ENCODE assay signal across 20 mouse cellular contexts in genomic region chr1:33754089-33754488, GRCm38 (mm10). TPM values are rescaled to one million over a fixed set of nuclear protein-coding genes. Genes with fewer than 3 reads are reported as not detected.
DNase-seq lines count a peak whose midpoint lies in the region; ATAC-seq and TF ChIP-seq lines count a peak whose summit lies in the region.
"Had no signal": no experiment of that assay in that cellular context is flagged by ENCODE, and none has a peak within 500 bp of the region (broad histone marks: within the 10 kb centered on the region; RNA-seq: fewer than 3 reads in every experiment).

No protein-coding gene starts in this region.

- H3K27ac ChIP-seq in stomach, embryonic 15.5 days = peak overlapping the region; percentile 14; the same call in 1 of the 2 replicates
- no peak overlapping the region for H3K27ac ChIP-seq in stomach, postnatal 0 days (replicated peaks)
- peak overlapping the region; percentile 53 for H3K27ac ChIP-seq in kidney, embryonic 14.5 days (ENCODE audit: low read depth, low read length)
- H3K27ac ChIP-seq in intestine, postnatal 0 days (ENCODE audit: low read depth, low read length) = no peak overlapping the region
- H3K27ac ChIP-seq: forebrain, embryonic 15.5 days; hindbrain, embryonic 12.5 days; midbrain, embryonic 15.5 days; neural tube, embryonic 15.5 days had no signal

- DNase-seq in stomach, postnatal 0 days (ENCODE audit: low spot score) = no peak
- peak; percentile 61 to 68 for DNase-seq in kidney, postnatal 36 days
- no peak for DNase-seq in cerebellum, postnatal 10 days
- DNase-seq: adrenal gland, postnatal 25 days; cerebellum, adult 11-12 months; cerebellum, postnatal 25 days; embryo, embryonic 11 days; heart, postnatal 10 days; lung, postnatal 10 days; right cerebral cortex, postnatal 14 days had no signal

- no peaks in the 10 kb centered on the region; the same call in 1 of the 2 replicates for H3K36me3 ChIP-seq in stomach, embryonic 15.5 days
- H3K36me3 ChIP-seq in stomach, postnatal 0 days (ENCODE audit: control insufficient read depth, insufficient read depth, low read length) = no peaks in the 10 kb centered on the region
- H3K36me3 ChIP-seq in kidney, embryonic 14.5 days (ENCODE audit: control insufficient read depth, insufficient read depth, low read length) = no peaks in the 10 kb centered on the region; the same call in 1 of the 2 replicates
- no peaks in the 10 kb centered on the region for H3K36me3 ChIP-seq in intestine, postnatal 0 days (ENCODE audit: control insufficient read depth, insufficient read depth)
- H3K36me3 ChIP-seq: forebrain, embryonic 15.5 days; hindbrain, embryonic 12.5 days; midbrain, embryonic 15.5 days; neural tube, embryonic 15.5 days had no signal

- no peak overlapping the region for H3K9ac ChIP-seq in stomach, embryonic 15.5 days
- H3K9ac ChIP-seq in stomach, postnatal 0 days (ENCODE audit: low read length) = no peak overlapping the region
- no peak overlapping the region for H3K9ac ChIP-seq in kidney, embryonic 14.5 days (ENCODE audit: low read depth, low read length)
- no peak overlapping the region for H3K9ac ChIP-seq in intestine, postnatal 0 days (ENCODE audit: low read depth, low read length)
- H3K9ac ChIP-seq: forebrain, embryonic 15.5 days; hindbrain, embryonic 12.5 days; midbrain, embryonic 15.5 days; neural tube, embryonic 15.5 days had no signal

- no peaks in the 10 kb centered on the region for H3K9me3 ChIP-seq in stomach, embryonic 15.5 days
- H3K9me3 ChIP-seq in stomach, postnatal 0 days (ENCODE audit: control insufficient read depth, low read length) = no peaks in the 10 kb centered on the region
- no peaks in the 10 kb centered on the region for H3K9me3 ChIP-seq in kidney, embryonic 14.5 days (ENCODE audit: control insufficient read depth, low read length)
- no peaks in the 10 kb centered on the region for H3K9me3 ChIP-seq in intestine, postnatal 0 days (ENCODE audit: control insufficient read depth)
- H3K9me3 ChIP-seq: forebrain, embryonic 15.5 days; heart, embryonic 10.5 days; hindbrain, embryonic 12.5 days; megakaryocyte, embryonic 14.5 days; midbrain, embryonic 15.5 days; neural tube, embryonic 15.5 days had no signal

- no peak for TF ChIP-seq EP300 in stomach, postnatal 0 days (optimal IDR thresholded peaks at IDR 0.05)

- 86% methylated on average over 17 of the region's 17 CpGs for WGBS in stomach, embryonic 15.5 days
- 89% methylated on average over 17 of the region's 17 CpGs for WGBS in stomach, postnatal 0 days
- WGBS in kidney, embryonic 14.5 days = 77% methylated on average over 17 of the region's 17 CpGs
- 92% methylated on average over 17 of the region's 17 CpGs for WGBS in intestine, postnatal 0 days

- 0 out of 2 replicates have a peak, but pooled peaks cover 2% of the 10 kb centered on the region for H3K4me1 ChIP-seq in stomach, embryonic 15.5 days
- H3K4me1 ChIP-seq in stomach, postnatal 0 days (replicated peaks; ENCODE audit: control insufficient read depth, insufficient read depth) = no peaks in the 10 kb centered on the region
- H3K4me1 ChIP-seq in kidney, embryonic 14.5 days (ENCODE audit: control insufficient read depth, insufficient read depth, low read length) = 0 out of 2 replicates have a peak, but pooled peaks cover 7% of the 10 kb centered on the region
- 0 out of 2 replicates have a peak, but pooled peaks cover 2% of the 10 kb centered on the region for H3K4me1 ChIP-seq in intestine, postnatal 0 days (replicated peaks; ENCODE audit: control insufficient read depth, insufficient read depth, low read length)

- no peak for ATAC-seq in stomach, embryonic 15.5 days (ENCODE audit: insufficient read depth, low FRiP score, low read depth)
- ATAC-seq in stomach, postnatal 0 days (ENCODE audit: low FRiP score, low TSS enrichment) = no peak
- no peak for ATAC-seq in kidney, embryonic 14.5 days (ENCODE audit: low FRiP score, low TSS enrichment)
- ATAC-seq in intestine, postnatal 0 days = no peak
- ATAC-seq in megakaryocyte progenitor cell, adult 5-6 weeks (replicated peaks; ENCODE audit: poor library complexity) = no peak
- ATAC-seq: forebrain, embryonic 15.5 days; midbrain, embryonic 15.5 days had no signal

- no peak for TF ChIP-seq CTCF in stomach, postnatal 0 days (IDR thresholded peaks at IDR 0.05; ENCODE audit: low read depth)
- TF ChIP-seq CTCF in intestine, postnatal 0 days (IDR thresholded peaks at IDR 0.05; ENCODE audit: low read depth) = no peak

- no peaks in the 10 kb centered on the region for H3K27me3 ChIP-seq in stomach, embryonic 15.5 days (replicated peaks)
- no peaks in the 10 kb centered on the region for H3K27me3 ChIP-seq in stomach, postnatal 0 days (ENCODE audit: control insufficient read depth, insufficient read depth, low read length)
- no peaks in the 10 kb centered on the region for H3K27me3 ChIP-seq in kidney, embryonic 14.5 days (ENCODE audit: control insufficient read depth, insufficient read depth, low read length)
- H3K27me3 ChIP-seq in intestine, postnatal 0 days (replicated peaks; ENCODE audit: control insufficient read depth, insufficient read depth, low read length) = no peaks in the 10 kb centered on the region
- H3K27me3 ChIP-seq: forebrain, embryonic 15.5 days; hindbrain, embryonic 12.5 days; megakaryocyte, embryonic 14.5 days; midbrain, embryonic 15.5 days; neural tube, embryonic 15.5 days had no signal

- H3K4me3 ChIP-seq in stomach, embryonic 15.5 days (replicated peaks) = no peak overlapping the region
- H3K4me3 ChIP-seq in stomach, postnatal 0 days (ENCODE audit: low read depth, low read length) = no peak overlapping the region
- no peak overlapping the region for H3K4me3 ChIP-seq in kidney, embryonic 14.5 days (ENCODE audit: low read length)
- no peak overlapping the region for H3K4me3 ChIP-seq in intestine, postnatal 0 days (ENCODE audit: low read depth, low read length)
- H3K4me3 ChIP-seq: forebrain, embryonic 15.5 days; heart, embryonic 10.5 days; hindbrain, embryonic 12.5 days; megakaryocyte, embryonic 14.5 days; midbrain, embryonic 15.5 days; neural tube, embryonic 15.5 days had no signal

- H3K4me2 ChIP-seq in stomach, embryonic 15.5 days = no peak overlapping the region
- H3K4me2 ChIP-seq in stomach, postnatal 0 days (replicated peaks; ENCODE audit: low read depth) = no peak overlapping the region
- no peak overlapping the region for H3K4me2 ChIP-seq in kidney, embryonic 14.5 days (replicated peaks; ENCODE audit: low read depth, low read length)
- H3K4me2 ChIP-seq in intestine, postnatal 0 days (replicated peaks; ENCODE audit: low read depth) = no peak overlapping the region
- H3K4me2 ChIP-seq: forebrain, embryonic 15.5 days; hindbrain, embryonic 12.5 days; midbrain, embryonic 15.5 days; neural tube, embryonic 15.5 days had no signal

RNA-seq across cellular contexts. Expression of gene Bag2, which starts 3.5 kb away (rescaled TPM):
- polyA plus RNA-seq in stomach, embryonic 15.5 days (2015; fragmentation: Nextera tagmentation; extraction: Ambion mirVana) = 64.5 and 71.5 TPM in 2 replicates
- 52.0 and 52.5 TPM in 2 replicates for polyA plus RNA-seq in stomach, postnatal 0 days (2015; fragmentation: Nextera tagmentation; extraction: Ambion mirVana)
- 63.8 and 87.5 TPM in 2 replicates for polyA plus RNA-seq in kidney, embryonic 14.5 days (2014; fragmentation: Nextera tagmentation; extraction: Ambion mirVana)
- polyA plus RNA-seq in intestine, postnatal 0 days (2015; fragmentation: Nextera tagmentation; extraction: Ambion mirVana) = 26.0 and 27.4 TPM in 2 replicates
- 26.9 and 37.3 TPM in 2 replicates for total RNA-seq in megakaryocyte progenitor cell, adult 5-6 weeks (2015)
- 26.0 and 26.3 TPM in 2 replicates for total RNA-seq in megakaryocyte progenitor cell, adult 5-6 weeks (2017)

RNA-seq across cellular contexts. Expression of gene Rab23, which starts 34.4 kb away (rescaled TPM):
- 24.1 and 26.8 TPM in 2 replicates for polyA plus RNA-seq in stomach, embryonic 15.5 days (2015; fragmentation: Nextera tagmentation; extraction: Ambion mirVana)
- polyA plus RNA-seq in stomach, postnatal 0 days (2015; fragmentation: Nextera tagmentation; extraction: Ambion mirVana) = 14.9 and 17.0 TPM in 2 replicates
- 13.7 and 30.7 TPM in 2 replicates for polyA plus RNA-seq in kidney, embryonic 14.5 days (2014; fragmentation: Nextera tagmentation; extraction: Ambion mirVana)
- polyA plus RNA-seq in intestine, postnatal 0 days (2015; fragmentation: Nextera tagmentation; extraction: Ambion mirVana) = 9.7 and 11.5 TPM in 2 replicates
- 3.3 and 7.1 TPM in 2 replicates for total RNA-seq in megakaryocyte progenitor cell, adult 5-6 weeks (2015)
- total RNA-seq in megakaryocyte progenitor cell, adult 5-6 weeks (2017) = 1.1 and 3.0 TPM in 2 replicates

Comparison
In these comparisons a context has a peak if more than half of its experiments do, and no peak if none do; other contexts are left out.
1. H3K27ac ChIP-seq: peak in stomach, embryonic 15.5 days (single experiment) and kidney, embryonic 14.5 days (single experiment); none in stomach, postnatal 0 days (single experiment) and intestine, postnatal 0 days (single experiment).
2. DNase-seq: peak in kidney, postnatal 36 days (2 of 2); none in stomach, postnatal 0 days (single experiment) and cerebellum, postnatal 10 days (0 of 2).